Mouse (Mus musculus): ENCODE measurements around the gene Wee2.
A peak's percentile ranks its signal among the peaks of the same experiment; 100 is the strongest.

The Wee2 gene

DNA sequence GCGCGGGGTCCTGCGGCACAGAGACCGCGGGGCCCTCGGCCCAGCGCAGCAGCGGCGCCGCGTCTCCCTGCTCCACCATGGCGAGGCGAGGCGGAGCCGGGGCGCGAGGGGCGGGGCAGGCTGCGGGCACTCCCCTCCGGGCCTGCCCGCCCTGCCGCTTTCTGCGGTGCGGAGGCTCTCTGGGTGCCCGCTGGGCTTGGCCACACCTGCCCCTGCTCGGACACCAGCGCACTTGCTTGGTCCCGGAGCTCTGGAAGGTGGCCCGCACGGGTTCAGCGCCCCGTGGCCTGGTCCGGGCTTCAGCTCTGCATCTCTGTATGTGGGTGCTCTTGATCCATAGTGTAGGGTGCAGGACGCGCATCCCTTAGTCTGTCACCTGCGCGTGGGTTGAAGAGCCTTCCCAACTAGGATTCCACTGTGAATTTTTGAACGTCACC is 2.8 kb upstream of the Wee2 start, which contains the start of gene E330009J07Rik:
Gene E330009J07Rik (minus strand): TSS at position 89 of the 437 bp plus-strand sequence.
- DNase-seq (ENCODE audit: low spot score) = peak; percentile 78

DNA sequence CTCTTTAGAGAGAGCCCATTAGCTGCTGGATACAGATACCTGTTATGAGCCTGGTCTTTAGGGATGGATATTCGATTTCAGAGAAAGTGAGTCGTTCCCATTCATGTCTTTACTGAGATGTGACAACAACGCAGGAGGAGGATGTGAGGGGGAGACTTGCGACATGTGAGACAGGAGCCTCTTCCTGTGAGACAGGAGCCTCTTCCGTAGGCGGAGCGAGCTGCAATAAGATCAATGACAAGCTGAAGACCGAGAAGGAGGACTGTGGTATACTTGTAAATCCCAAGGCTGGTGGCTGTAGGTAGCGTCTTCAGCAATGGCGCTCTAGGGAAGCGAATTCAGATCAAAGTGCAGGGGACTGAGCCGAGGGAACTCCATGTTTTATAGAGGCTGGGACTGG is 843 bp downstream of the Wee2 start:
- peak; percentile 70 for DNase-seq (ENCODE audit: low spot score)

DNA sequence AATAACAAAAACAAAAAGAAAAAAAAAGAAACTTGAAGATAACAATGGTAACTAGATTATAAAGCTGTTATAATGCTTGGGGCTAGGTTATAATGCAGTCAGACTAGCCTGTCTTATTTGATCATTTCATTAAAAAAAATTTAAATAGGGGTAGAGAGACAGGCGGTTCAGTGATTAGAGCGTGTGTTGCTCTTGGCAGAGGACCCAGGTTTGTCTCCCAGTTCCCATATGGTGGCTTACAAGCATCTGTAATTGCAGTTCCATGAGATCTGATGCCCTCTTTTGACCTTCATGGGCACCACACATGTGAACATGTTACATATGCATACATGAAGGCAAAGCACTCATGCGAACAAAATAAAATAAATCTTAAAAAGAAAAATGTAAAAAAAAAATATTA is 2.4 kb downstream of the Wee2 start:
- no peak for DNase-seq (ENCODE audit: low spot score)

GRCm38 (mm10) chr6:40441755-40442154 is 2.9 kb downstream of the Wee2 start:
- DNase-seq (ENCODE audit: low spot score) = peak; percentile 18

DNA sequence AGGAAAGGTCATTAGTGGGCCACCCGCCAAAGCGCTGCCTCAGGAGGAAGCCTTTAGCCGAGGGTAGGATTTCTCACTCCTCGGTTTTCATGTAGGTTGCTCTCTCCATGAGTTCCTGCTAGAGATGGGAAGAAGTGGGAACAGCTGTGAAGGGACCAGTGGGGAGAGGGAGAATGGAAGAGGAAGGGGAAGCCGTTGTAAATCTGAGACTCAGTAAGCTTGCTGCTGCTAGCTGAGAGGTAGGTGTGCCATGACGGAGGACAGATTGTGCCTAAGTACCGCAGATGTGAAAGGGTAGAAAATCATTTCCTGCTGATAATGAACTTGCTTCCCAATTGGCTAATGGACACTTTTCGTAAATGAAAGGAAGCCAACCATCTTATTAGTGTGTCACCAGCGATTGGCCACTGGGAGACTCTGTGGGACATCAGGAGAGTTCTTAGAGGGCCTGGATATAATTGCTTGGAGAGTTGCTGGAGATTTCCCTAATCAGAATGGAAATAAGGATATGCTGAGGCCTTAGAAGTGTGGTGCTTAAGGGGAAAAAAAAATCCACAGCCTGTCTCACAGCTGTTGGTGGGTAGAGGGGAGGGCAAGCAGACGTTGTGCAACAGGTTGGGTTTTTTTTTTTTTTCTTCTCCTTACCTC is 4.5 kb downstream of the Wee2 start:
- no peak for DNase-seq (ENCODE audit: low spot score)

DNA sequence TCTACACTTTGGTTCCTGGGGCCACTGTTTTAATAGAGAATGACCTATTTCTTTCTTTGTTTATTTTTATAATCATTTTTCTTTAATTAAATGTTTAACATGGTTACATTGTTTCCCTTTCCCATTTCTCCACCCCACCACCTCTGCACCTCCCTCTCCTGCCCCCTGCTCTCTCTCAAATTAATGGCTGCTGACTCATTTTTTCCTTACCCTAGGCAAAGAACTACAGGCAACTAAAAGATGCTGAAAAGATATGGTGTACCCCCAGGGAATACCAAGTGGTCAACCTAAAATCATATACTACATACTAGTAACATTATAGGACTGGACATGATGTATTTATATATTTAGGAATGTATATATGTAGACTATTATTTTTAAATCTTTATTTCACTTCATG is 9.7 kb downstream of the Wee2 start:
- DNase-seq (ENCODE audit: low spot score) = no peak

GRCm38 (mm10) chr6:40454436-40455041 is 15.7 kb downstream of the Wee2 start:
- DNase-seq (ENCODE audit: low spot score) = peak; percentile 25

GRCm38 (mm10) chr6:40465710-40466109 is 26.8 kb downstream of the Wee2 start:
- DNase-seq (ENCODE audit: low spot score) = no peak

DNA sequence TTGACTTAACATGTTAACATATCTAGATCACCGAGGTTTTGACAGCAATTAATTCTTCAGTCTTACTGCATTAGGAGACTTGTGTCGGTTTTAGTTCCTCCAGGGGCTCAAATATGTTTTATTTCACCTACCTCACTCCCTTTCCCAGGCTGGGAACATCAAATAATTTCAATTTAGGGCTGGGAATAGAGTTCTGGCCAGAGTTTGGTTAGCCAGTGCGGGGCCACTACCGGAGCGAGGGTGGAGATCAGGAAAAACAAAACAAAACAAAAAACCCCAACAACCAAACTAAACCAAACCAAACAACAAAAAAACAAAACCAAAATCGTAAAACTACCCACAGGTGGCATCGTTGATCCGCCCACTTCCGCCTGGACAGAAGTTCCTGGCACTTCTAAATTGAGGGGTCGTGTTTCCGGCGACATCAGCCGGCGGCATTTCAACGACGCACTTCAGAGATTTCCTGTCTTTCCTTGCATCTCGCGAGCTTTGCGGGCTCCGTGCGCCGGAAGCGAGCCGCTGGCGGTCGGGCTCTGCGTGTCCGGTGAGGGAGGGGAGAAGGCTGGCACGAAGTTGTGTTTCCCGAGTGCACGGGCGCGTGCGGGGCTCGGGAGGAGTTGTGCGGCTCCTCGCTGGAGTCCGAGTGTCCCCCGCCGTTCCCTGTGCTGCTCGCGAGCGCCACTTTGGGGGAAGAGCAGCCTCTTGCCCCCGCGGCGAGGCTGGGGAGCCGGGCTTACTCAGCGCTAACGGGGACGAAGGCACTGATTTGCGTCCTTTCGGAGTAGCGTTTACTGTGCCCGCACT is 32.2 kb downstream of the Wee2 start, which contains the start of gene Ssbp1:
Gene Ssbp1 (plus strand): TSS at position 437 of the 804 bp plus-strand sequence.
- DNase-seq (ENCODE audit: low spot score) = peak; percentile 94

- DNase-seq (ENCODE audit: low spot score) = peak; percentile 5
Observed at GRCm38 (mm10) chr6:40471720-40472010, 32.8 kb downstream of the Wee2 start.

GRCm38 (mm10) chr6:40476132-40476531 is 37.2 kb downstream of the Wee2 start:
- no peak for DNase-seq (ENCODE audit: low spot score)

DNA sequence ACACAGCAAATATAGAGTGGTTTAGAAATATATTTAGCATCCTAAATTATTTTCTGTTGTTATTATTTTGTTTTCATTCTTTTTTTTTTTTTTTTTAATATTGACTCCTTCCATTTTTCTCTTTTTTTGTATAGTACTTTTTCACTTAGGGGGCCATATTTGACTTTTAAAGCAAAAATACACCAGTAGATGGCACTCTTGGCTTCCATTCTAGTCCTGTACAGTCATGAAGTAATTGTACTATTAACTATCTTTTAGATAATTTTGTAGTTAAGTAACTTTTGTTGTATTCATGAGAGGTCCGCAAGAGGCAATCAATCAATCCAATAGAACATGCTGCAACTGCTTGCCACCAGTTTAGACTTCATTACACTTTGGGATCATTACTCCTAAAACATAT is 40.8 kb downstream of the Wee2 start:
- DNase-seq (ENCODE audit: low spot score) = no peak

DNA sequence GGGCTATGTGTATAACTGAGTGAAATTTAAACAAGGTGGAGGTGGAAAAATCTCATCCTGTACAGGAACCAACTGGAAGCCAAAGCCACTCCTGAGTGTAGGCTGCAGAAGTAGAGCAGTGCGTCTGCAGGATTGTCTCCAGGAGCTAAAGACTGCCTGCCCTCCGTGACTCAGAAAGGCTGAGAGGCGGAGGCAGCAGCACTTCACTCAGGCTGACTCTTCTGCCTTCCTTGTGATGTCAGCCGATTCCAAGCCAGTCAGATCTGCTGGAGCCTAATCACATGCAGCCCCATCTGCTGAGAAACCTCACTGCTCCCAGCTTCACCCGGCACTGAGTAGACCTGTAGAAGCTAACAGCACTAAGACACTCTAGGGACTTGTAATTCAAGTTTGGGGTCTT is 43.4 kb downstream of the Wee2 start:
- DNase-seq (ENCODE audit: low spot score) = no peak

GRCm38 (mm10) chr6:40490933-40491332 is 52.0 kb downstream of the Wee2 start, which contains the start of gene Tas2r137:
Gene Tas2r137, plus strand, starts transcription at chr6:40491233.
- DNase-seq (ENCODE audit: low spot score) = no peak

DNA sequence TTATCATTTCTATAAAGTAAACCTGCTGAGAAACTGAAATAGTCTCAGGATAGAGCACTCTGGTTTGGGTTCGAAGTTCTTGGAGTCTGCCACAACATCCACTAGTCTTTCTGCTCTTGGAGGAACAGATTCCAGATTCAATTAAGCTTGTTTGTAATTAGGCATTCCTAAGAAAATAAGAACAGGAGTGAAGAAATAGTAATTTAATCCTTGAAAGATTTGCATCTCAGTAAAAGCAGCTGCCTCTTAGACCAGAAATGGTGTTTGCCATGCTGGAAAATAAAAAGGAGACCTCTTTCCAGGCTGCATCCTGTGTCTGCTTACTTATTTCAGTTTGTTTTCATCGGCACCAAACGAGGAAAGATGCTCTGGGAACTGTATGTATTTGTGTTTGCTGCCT is 54.3 kb downstream of the Wee2 start, which contains the start of gene Tas2r108:
Gene Tas2r108 (plus strand): TSS at position 301 of the 400 bp plus-strand sequence.
- DNase-seq (ENCODE audit: low spot score) = no peak

All from T-cell, adult 2 months (primary cell).